Mouse (Mus musculus) C2C12 (cell line): ENCODE measurements around the gene Ascl1.

Source experiments
- CEBPB ChIP-seq: IDR thresholded peaks from one replicate; pipeline ENCODE4 v1.6.1; 2011; ENCODE audit warnings: low read depth, mild to moderate bottlenecking, control low read depth, moderate library complexity
- CTCF ChIP-seq: IDR thresholded peaks from one replicate; pipeline ENCODE4 v1.5.1; 2011; ENCODE audit not compliant: control insufficient read depth, insufficient read depth, insufficient read length
- MAX ChIP-seq: IDR thresholded peaks from one replicate; pipeline ENCODE4 v1.6.1; 2011; ENCODE audit warnings: mild to moderate bottlenecking, control low read depth
- MYOD1 ChIP-seq: IDR thresholded peaks from one replicate; pipeline ENCODE4 v1.6.1; 2011; ENCODE audit warnings: low read depth; ENCODE audit not compliant: control insufficient read depth, insufficient read length
- MYOG ChIP-seq: IDR thresholded peaks from one replicate; pipeline ENCODE4 v1.6.1; 2011; ENCODE audit not compliant: control insufficient read depth, insufficient read length; ENCODE audit errors: extremely low read depth

GRCm38 (mm10) chr10:87500926-87501658, 7.6 kb upstream of the Ascl1 start:
- TF ChIP-seq MAX (no peak), CTCF (no peak), MYOG (no peak), MYOD1 (no peak), CEBPB (no peak)
